Mouse (Mus musculus): ENCODE data around the gene Hdac9.

DNA sequence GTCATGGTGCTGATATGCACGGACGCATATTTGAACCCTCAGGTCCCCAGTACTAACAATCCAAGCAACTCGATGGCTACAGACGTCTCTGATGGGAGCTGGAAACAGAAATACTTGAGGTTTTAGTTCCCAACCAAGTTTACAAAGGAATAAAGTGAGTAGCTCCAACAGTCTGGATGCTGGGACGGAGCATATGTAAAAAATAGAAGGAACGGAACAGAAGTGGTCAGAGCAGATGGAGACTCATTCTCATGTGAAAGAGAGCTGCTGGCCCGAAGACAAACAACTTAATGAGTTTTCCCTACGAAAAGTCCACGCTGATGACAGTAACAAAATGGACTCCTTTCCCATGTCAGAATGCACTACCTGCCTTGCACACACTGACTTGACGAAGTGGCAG is 518.3 kb downstream of the Hdac9 start:
- no peak for TF ChIP-seq CTCF (IDR thresholded peaks at IDR 0.05 in 2 of 3, conservative IDR thresholded peaks at IDR 0.05 in 1 of 3; ENCODE audit: control insufficient read depth in 1 of 3, insufficient read depth in 1 of 3, low read depth in 2 of 3, low read length in 3 of 3, poor library complexity in 1 of 3, severe bottlenecking in 1 of 3)
- TF ChIP-seq HCFC1 (IDR thresholded peaks at IDR 0.05; ENCODE audit: low read depth, low read length), result no peak
- TF ChIP-seq MEF2A (IDR thresholded peaks at IDR 0.05; ENCODE audit: extremely low read depth, insufficient replicate concordance, low read depth, low read length, poor library complexity, severe bottlenecking), result no peak
- TF ChIP-seq RAD21 (IDR thresholded peaks at IDR 0.05; ENCODE audit: low read depth, low read length), result no peak
